Mouse (Mus musculus) forebrain, embryonic 15.5 days (tissue): Measurements from ENCODE around the gene 9530068E07Rik. TPM values are rescaled to one million over a fixed set of nuclear protein-coding genes. Genes with fewer than 3 reads are reported as not detected.
A peak's percentile ranks its signal among the peaks of the same experiment; 100 is the strongest.

Experiments
- ATAC-seq: fragments of 200-750 bp; cut with Nextera tagmentation; replicated peaks from 2 replicates; pipeline ENCODE4 v1.8.0; 2017; ENCODE audit warnings: mild to moderate bottlenecking, moderate TSS enrichment, moderate library complexity
- H3K27ac ChIP-seq: fragments of 300-500 bp; sonication (generic); replicated peaks from 2 replicates; pipeline ENCODE4 v1.5.1; 2015; ENCODE audit warnings: mild to moderate bottlenecking, inconsistent platforms
- H3K27me3 ChIP-seq: fragments of 300-500 bp; sonication (generic); 2 replicates; pipeline ENCODE4 v1.6.1; 2015; ENCODE audit warnings: inconsistent platforms
- H3K36me3 ChIP-seq: fragments of 300-500 bp; sonication (generic); 2 replicates; pipeline ENCODE4 v1.6.1; 2015; ENCODE audit warnings: mild to moderate bottlenecking, inconsistent platforms
- H3K4me1 ChIP-seq: fragments of 300-500 bp; sonication (generic); 2 replicates; pipeline ENCODE4 v1.6.1; 2015; ENCODE audit warnings: inconsistent platforms
- H3K4me2 ChIP-seq: fragments of 300-500 bp; sonication (generic); replicated peaks from 2 replicates; pipeline ENCODE4 v1.6.1; 2015; ENCODE audit warnings: mild to moderate bottlenecking, inconsistent platforms
- H3K4me3 ChIP-seq: fragments of 300-500 bp; sonication (generic); 2 replicates; pipeline ENCODE4 v1.5.1; 2015; ENCODE audit warnings: mild to moderate bottlenecking, inconsistent platforms
- H3K9ac ChIP-seq: fragments of 300-500 bp; sonication (generic); replicated peaks from 2 replicates; pipeline ENCODE4 v1.6.1; 2015; ENCODE audit warnings: mild to moderate bottlenecking, inconsistent platforms
- H3K9me3 ChIP-seq: fragments of 300-500 bp; sonication (generic); 2 replicates; pipeline ENCODE4 v1.6.1; 2016; ENCODE audit warnings: inconsistent platforms
- WGBS: fragments of 180-500 bp; shearing (Covaris S2); methylation state at CpG from one replicate; pipeline ENCODE4 v1.1.7; 2015; ENCODE audit warnings: mixed read lengths; 5-methylcytosine and 5-hydroxymethylcytosine counted together
- polyA plus RNA-seq: library from polyadenylated mRNA; unstranded; fragments of >200 nt; fragmentation: Nextera tagmentation; extraction: Ambion mirVana; gene quantifications from 2 replicates; pipeline ENCODE4 v1.2.1, GENCODE M21; 2015

Gene 9530068E07Rik
- polyA plus RNA-seq, 1 experiment from 2014 or later: 118 TPM

DNA sequence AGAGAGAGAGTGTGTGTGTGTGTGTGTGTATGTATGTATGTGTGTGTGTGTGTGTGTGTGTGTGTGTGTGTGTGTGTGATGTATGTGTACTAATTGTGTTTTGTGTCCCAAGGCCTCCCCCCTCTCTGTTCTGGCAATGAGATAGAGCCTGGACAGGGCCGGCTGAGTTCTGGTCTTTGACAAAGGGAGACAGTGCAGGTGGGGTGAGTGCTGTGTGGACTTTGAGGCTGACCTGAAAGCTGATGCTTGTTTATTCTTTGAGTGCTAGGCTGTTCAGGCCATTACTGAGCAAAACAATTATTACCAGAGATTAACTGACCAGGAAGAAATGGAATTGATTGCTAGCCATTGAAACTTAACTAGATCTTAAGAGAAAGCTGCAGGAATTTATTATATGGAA is 6.3 kb downstream of the 9530068E07Rik start:
- Histone ChIP-seq H3K4me2 (no peak overlapping the region), H3K4me1 (peaks cover 4% of the 10 kb centered on the region), H3K4me3 (no peak overlapping the region), H3K27me3 (no peaks in the 10 kb centered on the region), H3K9me3 (no peaks in the 10 kb centered on the region), H3K27ac (no peak overlapping the region), H3K36me3 (peaks cover 33% of the 10 kb centered on the region), H3K9ac (no peak overlapping the region)
- ATAC-seq: no peak
- WGBS: 45% methylated on average over 1 of the region's 1 CpGs

DNA sequence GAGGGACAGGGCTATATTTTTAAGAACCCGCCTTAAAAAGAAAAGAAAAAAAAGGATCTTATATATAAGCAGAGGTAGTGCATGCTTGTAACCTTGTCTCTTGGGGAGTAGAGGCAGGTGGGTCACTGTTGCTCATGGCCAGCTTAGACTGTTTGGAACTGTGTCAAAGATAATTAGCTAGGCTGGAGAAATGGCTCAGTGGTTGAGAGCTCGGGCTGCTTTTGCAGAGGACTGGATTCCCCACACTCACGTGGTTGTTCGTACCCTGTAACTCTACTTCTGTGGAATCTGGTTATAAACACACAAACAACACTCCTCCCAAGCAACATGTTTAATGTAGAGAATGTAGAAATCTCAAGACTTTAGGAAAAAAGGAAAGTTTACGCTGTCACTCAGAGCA is 8.0 kb downstream of the 9530068E07Rik start:
- no peak overlapping the region for H3K9ac ChIP-seq
- no peak for ATAC-seq
- no peaks in the 10 kb centered on the region for H3K9me3 ChIP-seq
- no peaks in the 10 kb centered on the region for H3K4me1 ChIP-seq
- WGBS: 89% methylated on average over 5 of the region's 5 CpGs
- H3K27ac ChIP-seq: no peak overlapping the region
- peaks cover 46% of the 10 kb centered on the region for H3K36me3 ChIP-seq
- no peak overlapping the region for H3K4me3 ChIP-seq
- H3K27me3 ChIP-seq: no peaks in the 10 kb centered on the region
- no peak overlapping the region for H3K4me2 ChIP-seq

DNA sequence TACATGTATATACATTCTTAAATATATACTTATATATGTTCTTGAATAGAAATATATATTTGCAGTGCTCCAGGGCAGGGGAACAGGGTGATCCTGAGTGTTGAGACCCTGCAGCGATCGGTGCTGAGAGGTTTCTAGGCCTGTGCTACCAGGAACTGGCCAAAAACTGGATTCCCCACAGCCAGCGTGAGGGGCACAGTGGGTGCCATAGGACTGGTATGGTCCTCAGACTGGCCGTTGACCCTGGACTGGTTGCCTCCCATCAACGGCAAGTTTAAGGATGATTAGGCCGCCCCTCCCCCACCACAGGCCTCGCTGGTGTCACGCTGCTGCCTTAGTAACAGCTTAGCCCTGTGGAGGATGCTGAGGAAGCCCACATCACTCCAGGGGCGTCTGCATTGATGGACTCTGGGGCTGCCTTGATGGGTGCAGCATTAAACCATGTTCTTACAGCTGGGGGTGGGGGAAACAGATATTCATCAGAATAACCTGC is 9.0 kb downstream of the 9530068E07Rik start:
- H3K9ac ChIP-seq: no peak overlapping the region
- no peaks in the 10 kb centered on the region for H3K4me1 ChIP-seq
- H3K27ac ChIP-seq: no peak overlapping the region
- no peak overlapping the region for H3K4me2 ChIP-seq
- H3K36me3 ChIP-seq: peaks cover 46% of the 10 kb centered on the region
- no peaks in the 10 kb centered on the region for H3K27me3 ChIP-seq
- 84% methylated on average over 9 of the region's 9 CpGs for WGBS
- H3K9me3 ChIP-seq: no peaks in the 10 kb centered on the region
- H3K4me3 ChIP-seq: no peak overlapping the region
- ATAC-seq: no peak

DNA sequence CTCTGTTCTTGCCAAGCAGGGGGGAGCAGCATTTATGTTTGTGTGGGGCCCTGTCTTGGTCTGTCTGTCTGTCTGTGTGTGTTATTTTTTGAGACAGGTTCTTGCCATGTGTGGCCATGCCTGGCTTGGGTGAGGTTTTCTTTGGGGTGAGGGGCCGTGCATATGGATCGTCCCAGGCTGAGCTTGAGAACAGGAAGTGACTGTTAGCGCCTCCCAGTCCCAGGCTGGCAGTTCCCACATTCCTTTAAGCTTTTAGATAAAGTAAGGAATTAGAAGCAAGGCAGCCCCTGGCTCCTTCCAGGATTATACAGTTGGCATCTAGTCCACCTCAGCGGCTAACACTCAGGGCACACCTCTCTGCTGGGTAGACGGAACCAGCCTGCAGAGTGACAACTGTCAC is 13.1 kb downstream of the 9530068E07Rik start:
- WGBS: 87% methylated on average over 5 of the region's 5 CpGs
- H3K27me3 ChIP-seq: no peaks in the 10 kb centered on the region
- no peak overlapping the region for H3K4me2 ChIP-seq
- H3K36me3 ChIP-seq: peaks cover 32% of the 10 kb centered on the region
- no peaks in the 10 kb centered on the region for H3K9me3 ChIP-seq
- H3K27ac ChIP-seq: no peak overlapping the region
- H3K4me3 ChIP-seq: no peak overlapping the region
- H3K9ac ChIP-seq: no peak overlapping the region
- no peak for ATAC-seq
- no peaks in the 10 kb centered on the region for H3K4me1 ChIP-seq

DNA sequence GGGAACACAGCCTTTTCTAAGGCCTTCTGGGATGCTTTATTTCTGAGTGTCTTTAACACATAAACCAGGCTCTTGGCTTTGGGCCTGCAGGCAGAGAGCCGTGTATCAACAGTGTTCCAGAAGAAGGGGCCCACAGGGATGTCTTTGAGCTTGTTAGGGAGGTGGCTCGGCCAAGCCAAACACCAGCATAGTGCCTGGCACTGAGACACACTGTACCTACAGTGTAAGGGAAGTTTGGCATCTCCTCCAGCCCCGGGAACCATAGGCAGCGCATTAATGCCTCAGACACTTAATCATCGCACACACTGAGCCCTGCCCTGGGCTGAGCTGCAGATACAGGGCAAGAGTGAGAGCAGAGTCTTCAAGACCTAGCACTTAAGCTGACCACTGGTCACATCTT is 22.1 kb downstream of the 9530068E07Rik start:
- H3K4me1 ChIP-seq: no peaks in the 10 kb centered on the region
- WGBS: 65% methylated on average over 5 of the region's 5 CpGs
- H3K4me3 ChIP-seq: no peak overlapping the region
- no peak overlapping the region for H3K4me2 ChIP-seq
- H3K9me3 ChIP-seq: no peaks in the 10 kb centered on the region
- no peaks in the 10 kb centered on the region for H3K27me3 ChIP-seq
- H3K27ac ChIP-seq: no peak overlapping the region
- no peaks in the 10 kb centered on the region for H3K36me3 ChIP-seq
- no peak overlapping the region for H3K9ac ChIP-seq
- no peak for ATAC-seq

DNA sequence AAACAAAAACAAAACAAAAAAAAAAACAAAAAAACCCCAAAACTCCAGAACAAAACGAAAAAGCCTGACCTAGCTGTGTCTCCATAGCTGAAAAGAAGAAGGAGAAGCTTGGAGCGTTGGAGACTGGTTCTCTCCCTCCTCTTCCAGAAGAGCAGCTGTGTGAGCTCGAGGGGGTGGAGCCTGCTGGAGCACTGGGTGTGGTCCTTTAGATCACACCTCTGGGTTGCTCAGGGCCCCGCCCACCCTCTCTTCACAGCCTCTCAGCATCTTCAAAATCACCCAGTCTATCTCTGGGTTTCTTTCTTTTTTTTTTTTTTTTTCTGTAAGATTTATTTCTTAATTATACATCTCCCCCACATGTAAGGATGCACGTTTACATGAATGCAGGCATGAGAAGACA is 23.0 kb downstream of the 9530068E07Rik start:
- Histone ChIP-seq H3K4me2 (no peak overlapping the region), H3K9ac (no peak overlapping the region), H3K36me3 (no peaks in the 10 kb centered on the region), H3K4me1 (no peaks in the 10 kb centered on the region), H3K27me3 (no peaks in the 10 kb centered on the region), H3K4me3 (no peak overlapping the region), H3K9me3 (no peaks in the 10 kb centered on the region), H3K27ac (no peak overlapping the region)
- WGBS: 55% methylated on average over 5 of the region's 5 CpGs
- no peak for ATAC-seq

DNA sequence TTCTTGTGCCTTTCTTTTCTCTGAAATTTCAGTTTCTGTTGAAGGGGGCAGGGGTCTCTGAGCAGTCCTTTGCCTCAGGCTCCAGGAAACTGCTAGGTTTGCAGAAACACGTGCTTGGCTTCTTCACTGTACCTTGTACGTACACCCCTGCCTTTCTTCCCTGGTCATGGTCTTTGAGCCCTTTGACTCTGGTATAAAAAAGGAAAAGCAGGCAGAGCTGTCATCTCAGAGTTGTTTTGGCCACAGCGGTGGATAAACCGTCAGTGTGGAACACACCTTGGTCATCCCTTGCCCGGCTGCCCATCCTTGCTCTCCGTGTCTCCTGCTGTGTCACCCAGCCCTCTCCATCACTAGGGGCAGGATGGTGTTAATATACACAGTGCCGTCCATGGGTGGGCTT is 23.6 kb downstream of the 9530068E07Rik start:
- Histone ChIP-seq H3K4me2 (no peak overlapping the region), H3K36me3 (no peaks in the 10 kb centered on the region), H3K4me1 (no peaks in the 10 kb centered on the region), H3K9me3 (no peaks in the 10 kb centered on the region), H3K4me3 (no peak overlapping the region), H3K27ac (no peak overlapping the region), H3K27me3 (no peaks in the 10 kb centered on the region), H3K9ac (no peak overlapping the region)
- ATAC-seq: no peak
- 87% methylated on average over 7 of the region's 7 CpGs for WGBS

DNA sequence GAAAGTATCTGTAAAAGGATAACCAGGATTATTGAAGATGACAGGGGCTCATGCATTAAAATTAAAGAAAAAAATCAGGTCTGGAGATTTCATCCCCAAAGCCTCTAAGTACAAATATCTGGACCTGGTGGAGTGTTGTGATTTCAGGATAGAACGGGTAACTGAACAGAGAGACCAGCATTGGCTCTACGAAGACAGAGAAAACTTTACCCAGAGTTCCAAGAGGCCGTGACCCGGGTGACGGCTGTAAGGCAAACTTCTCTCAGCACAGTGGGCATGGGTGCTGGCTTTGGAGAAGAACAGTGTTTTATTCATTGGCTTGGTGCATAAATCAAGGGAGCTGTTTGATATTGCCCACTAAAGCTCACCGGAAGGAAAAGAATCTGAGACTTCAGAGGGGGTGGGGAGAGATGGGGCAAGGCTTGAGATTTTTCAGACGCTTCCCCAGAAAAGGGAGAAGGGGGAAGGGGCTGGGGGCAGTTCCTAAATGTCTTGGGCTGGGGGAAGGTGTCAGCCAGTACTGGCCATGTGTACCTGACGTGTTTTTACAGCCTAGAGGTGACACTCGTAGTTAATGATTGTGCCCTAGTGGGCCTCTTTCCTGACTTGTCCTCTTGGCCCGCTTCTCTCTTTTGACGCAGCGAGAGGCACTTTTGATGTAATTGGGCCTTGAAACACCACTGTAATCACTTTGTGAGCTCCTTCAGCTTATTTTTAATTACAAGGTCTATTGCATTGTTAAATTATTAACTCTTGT is 24.2 kb downstream of the 9530068E07Rik start:
- Histone ChIP-seq H3K36me3 (no peaks in the 10 kb centered on the region), H3K9me3 (no peaks in the 10 kb centered on the region), H3K4me2 (no peak overlapping the region), H3K4me1 (no peaks in the 10 kb centered on the region), H3K9ac (no peak overlapping the region), H3K27ac (no peak overlapping the region), H3K4me3 (no peak overlapping the region), H3K27me3 (no peaks in the 10 kb centered on the region)
- 70% methylated on average over 12 of the region's 12 CpGs for WGBS
- no peak for ATAC-seq

DNA sequence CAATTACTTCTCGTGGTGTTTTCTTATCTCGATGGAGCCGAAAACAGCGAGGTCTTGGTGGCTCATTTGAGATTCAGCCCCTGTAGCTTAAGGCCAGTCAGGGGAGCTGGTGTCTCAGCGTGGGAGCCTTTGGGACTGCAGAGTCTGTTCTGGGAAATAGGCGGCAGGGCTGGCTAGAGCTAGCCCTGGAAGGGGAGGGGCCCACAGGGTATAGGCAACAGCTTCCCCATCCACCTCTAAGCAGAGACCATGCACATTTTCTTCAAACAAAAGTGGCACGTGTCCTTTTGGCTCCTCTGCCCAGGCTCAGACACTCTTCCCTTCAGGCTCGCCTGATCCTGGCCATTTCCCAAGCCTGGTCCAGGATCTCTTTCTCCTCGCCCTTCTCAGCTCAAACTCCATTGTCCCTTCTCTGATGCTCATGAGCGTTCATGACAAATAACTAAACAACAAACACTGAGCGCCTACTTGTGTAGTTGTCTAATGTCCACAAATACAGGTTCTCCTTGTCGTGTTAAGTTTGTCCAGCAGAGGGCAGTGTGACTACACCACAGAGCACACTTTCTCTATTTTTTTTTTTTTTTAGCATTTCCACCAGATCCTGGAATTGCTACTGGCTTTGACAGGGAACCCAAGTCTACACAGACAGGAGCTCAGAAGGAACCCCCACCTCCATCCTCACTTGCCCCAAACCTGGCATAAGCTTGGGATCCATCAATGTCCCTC is 25.0 kb downstream of the 9530068E07Rik start:
- no peak overlapping the region for H3K4me2 ChIP-seq
- WGBS: 28% methylated on average over 12 of the region's 12 CpGs
- ATAC-seq: peak; percentile 48; the same call in 1 of the 2 replicates
- no peak overlapping the region for H3K4me3 ChIP-seq
- no peaks in the 10 kb centered on the region for H3K27me3 ChIP-seq
- no peaks in the 10 kb centered on the region for H3K4me1 ChIP-seq
- H3K9ac ChIP-seq: no peak overlapping the region
- H3K9me3 ChIP-seq: no peaks in the 10 kb centered on the region
- H3K27ac ChIP-seq: no peak overlapping the region
- no peaks in the 10 kb centered on the region for H3K36me3 ChIP-seq

DNA sequence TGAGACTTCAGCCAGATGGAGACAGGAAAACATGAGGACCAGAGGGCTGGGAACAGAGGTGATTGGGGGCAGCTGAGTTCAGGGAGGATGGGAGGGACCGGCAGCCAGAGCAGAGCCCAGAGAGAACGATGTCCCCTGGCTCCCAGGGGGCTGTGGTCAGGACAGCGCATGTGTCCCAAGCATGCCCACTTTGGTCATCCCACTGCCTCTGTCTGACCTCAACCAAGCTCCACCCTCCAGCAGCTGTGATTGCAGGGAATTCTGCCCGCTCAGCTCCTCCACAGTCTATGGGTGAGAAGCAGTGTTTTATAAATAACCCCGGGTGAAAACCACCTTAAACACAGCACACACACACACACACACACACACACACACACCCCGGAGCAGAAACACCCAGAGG is 33.2 kb downstream of the 9530068E07Rik start:
- no peak overlapping the region for H3K27ac ChIP-seq
- no peak overlapping the region for H3K4me3 ChIP-seq
- no peak for ATAC-seq
- H3K9ac ChIP-seq: no peak overlapping the region
- H3K27me3 ChIP-seq: no peaks in the 10 kb centered on the region
- no peaks in the 10 kb centered on the region for H3K36me3 ChIP-seq
- H3K4me1 ChIP-seq: peaks cover 4% of the 10 kb centered on the region; the same call in 1 of the 2 replicates
- 84% methylated on average over 6 of the region's 6 CpGs for WGBS
- no peaks in the 10 kb centered on the region for H3K9me3 ChIP-seq
- H3K4me2 ChIP-seq: no peak overlapping the region

DNA sequence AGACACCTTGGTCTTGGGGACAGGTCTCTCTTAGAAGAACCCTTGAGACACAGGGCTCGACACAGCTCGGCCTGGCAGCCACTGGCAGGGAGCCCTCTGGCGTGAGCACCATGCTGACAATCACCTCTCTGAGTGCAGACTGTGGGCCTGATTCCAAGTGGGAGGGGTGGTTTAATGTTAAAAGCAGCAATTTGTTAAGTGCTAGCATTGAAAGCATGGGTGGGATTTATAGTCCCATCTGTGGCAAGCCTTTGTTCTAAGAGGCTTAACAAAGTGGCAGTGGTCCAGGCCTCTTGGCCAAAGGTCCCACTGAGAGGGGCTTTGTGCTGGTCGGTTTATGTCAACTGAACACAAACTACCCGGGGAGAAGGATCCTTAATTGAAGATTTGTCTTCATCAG is 35.4 kb downstream of the 9530068E07Rik start:
- Histone ChIP-seq H3K4me2 (no peak overlapping the region), H3K4me3 (no peak overlapping the region), H3K36me3 (no peaks in the 10 kb centered on the region), H3K27me3 (no peaks in the 10 kb centered on the region), H3K9me3 (no peaks in the 10 kb centered on the region), H3K9ac (no peak overlapping the region), H3K4me1 (peaks cover 4% of the 10 kb centered on the region; the same call in 1 of the 2 replicates), H3K27ac (peak overlapping the region; percentile 21; the same call in 1 of the 2 replicates)
- WGBS: 9% methylated on average over 5 of the region's 5 CpGs
- peak; percentile 83 for ATAC-seq

DNA sequence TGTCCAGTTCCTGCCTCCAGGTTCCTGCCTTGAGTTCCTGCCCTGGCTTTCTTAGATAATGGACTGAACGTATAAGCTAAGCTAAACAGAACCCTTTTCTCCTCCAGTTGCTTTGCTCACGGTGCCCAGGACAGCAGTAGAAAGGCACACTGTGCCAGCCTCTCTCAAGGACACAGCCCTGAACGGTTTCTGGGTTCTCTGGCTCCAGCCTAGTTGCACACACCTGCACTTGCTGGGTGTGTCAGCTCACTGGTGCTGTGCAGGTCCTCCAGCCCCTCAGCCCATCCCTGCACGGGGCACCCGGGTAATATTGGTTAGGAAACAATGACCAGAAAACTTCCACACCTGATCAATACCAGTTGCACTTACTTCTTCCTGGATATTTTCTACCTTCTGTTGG is 35.9 kb downstream of the 9530068E07Rik start:
- no peak overlapping the region for H3K4me3 ChIP-seq
- 72% methylated on average over 5 of the region's 5 CpGs for WGBS

More for the DNA sequence above, 35.9 kb downstream of the 9530068E07Rik start:
- Histone ChIP-seq H3K9ac (no peak overlapping the region), H3K27ac (peak overlapping the region; percentile 21; the same call in 1 of the 2 replicates), H3K4me2 (no peak overlapping the region), H3K9me3 (no peaks in the 10 kb centered on the region), H3K27me3 (no peaks in the 10 kb centered on the region), H3K36me3 (no peaks in the 10 kb centered on the region), H3K4me1 (peaks cover 4% of the 10 kb centered on the region)
- ATAC-seq: no peak
